Mouse (Mus musculus) T-helper 17 cell (primary cell): ENCODE results near the gene Lyzl6.
"Not testable (repeated sequence)": the region's sequence is repeated elsewhere in the genome, so short reads cannot be mapped to it uniquely, and the experiment has no call there.

ENCODE experiments used
- in situ Hi-C, 2 experiments: fragments of 300-600 bp; cut with MboI, MseI; formaldehyde crosslinking; loops; 1 replicate in 1 of 2; 2 replicates in 1 of 2; pipeline ENCODE4 v1.15.1; 2025; ENCODE audit warnings: high pct_unique_total_duplicates in 2 of 2

Lyzl6 gene

GRCm38 (mm10) chr11:103638790-103639189 is at the start of gene Lyzl6:
Lyzl6 (minus strand) TSS chr11:103638890.
- in situ Hi-C loops = loop anchor here in 1 of 2 experiments (5.0 kb wide), 1 partner anchor 114 kb away; no protein-coding TSS in a partner anchor

- in situ Hi-C loops = no loop called here
These were observed 48.0 kb upstream of the Lyzl6 start for GRCm38 (mm10) chr11:103686706-103687105.

GRCm38 (mm10) chr11:103685261-103685736 is 46.6 kb upstream of the Lyzl6 start:
- in situ Hi-C loops = no loop called here

- in situ Hi-C loops = no loop called here
These were observed 45.1 kb upstream of the Lyzl6 start for GRCm38 (mm10) chr11:103683667-103684334.

GRCm38 (mm10) chr11:103677042-103677441 is 38.4 kb upstream of the Lyzl6 start:
- in situ Hi-C loops = not testable (repeated sequence)

- in situ Hi-C loops = no loop called here
These were observed 36.9 kb upstream of the Lyzl6 start for GRCm38 (mm10) chr11:103675556-103675955.

GRCm38 (mm10) chr11:103666907-103667426 is 28.3 kb upstream of the Lyzl6 start:
- in situ Hi-C loops = no loop called here

- in situ Hi-C loops = no loop called here
These were observed 27.7 kb upstream of the Lyzl6 start for GRCm38 (mm10) chr11:103666181-103666906.

- in situ Hi-C loops = no loop called here
These were observed 27.0 kb upstream of the Lyzl6 start for GRCm38 (mm10) chr11:103665695-103666094.

- in situ Hi-C loops = no loop called here
These were observed 24.4 kb upstream of the Lyzl6 start for GRCm38 (mm10) chr11:103663119-103663518.

GRCm38 (mm10) chr11:103662546-103662945 is 23.9 kb upstream of the Lyzl6 start:
- in situ Hi-C loops = no loop called here

- in situ Hi-C loops = no loop called here
These were observed 23.2 kb upstream of the Lyzl6 start for GRCm38 (mm10) chr11:103661863-103662262.

GRCm38 (mm10) chr11:103658189-103658588 is 19.5 kb upstream of the Lyzl6 start:
- in situ Hi-C loops = loop anchor here in 1 of 2 experiments (10.0 kb wide), 1 partner anchor 547 kb away; no protein-coding TSS in a partner anchor

- in situ Hi-C loops = loop anchor here in 1 of 2 experiments (10.0 kb wide), 1 partner anchor 548 kb away; no protein-coding TSS in a partner anchor
These were observed 17.8 kb upstream of the Lyzl6 start for GRCm38 (mm10) chr11:103656520-103656919.

- in situ Hi-C loops = loop anchor here in 1 of 2 experiments (10.0 kb wide), 1 partner anchor 551 kb away; no protein-coding TSS in a partner anchor
These were observed 14.8 kb upstream of the Lyzl6 start for GRCm38 (mm10) chr11:103653359-103653965.

- in situ Hi-C loops = loop anchor here in 1 of 2 experiments (10.0 kb wide), 1 partner anchor 553 kb away; no protein-coding TSS in a partner anchor
These were observed 12.7 kb upstream of the Lyzl6 start for GRCm38 (mm10) chr11:103651426-103651825.

- in situ Hi-C loops = loop anchor here (10.0 kb wide), 2 partner anchors 265 to 555 kb away; no protein-coding TSS in a partner anchor
These were observed 11.3 kb upstream of the Lyzl6 start for GRCm38 (mm10) chr11:103649983-103650493.

- in situ Hi-C loops = loop anchor here in 1 of 2 experiments (10.0 kb wide), 1 partner anchor 265 kb away; no protein-coding TSS in a partner anchor
These were observed 10.8 kb upstream of the Lyzl6 start, which contains the start of gene Rprml for GRCm38 (mm10) chr11:103649301-103649982. Rprml (plus strand) TSS chr11:103649570.

GRCm38 (mm10) chr11:103648656-103649055 is 10.0 kb upstream of the Lyzl6 start:
- in situ Hi-C loops = loop anchor here in 1 of 2 experiments (10.0 kb wide), 1 partner anchor 266 kb away; no protein-coding TSS in a partner anchor

GRCm38 (mm10) chr11:103647921-103648620 is 9.4 kb upstream of the Lyzl6 start:
- in situ Hi-C loops = loop anchor here in 1 of 2 experiments (10.0 kb wide), 1 partner anchor 267 kb away; no protein-coding TSS in a partner anchor
